Mouse (Mus musculus): Measurements from ENCODE around the gene Snrnp200.

- no peak for TF ChIP-seq POLR2A (IDR thresholded peaks at IDR 0.05; ENCODE audit: borderline replicate concordance, insufficient read depth, low read length)
- TF ChIP-seq CTCF (IDR thresholded peaks at IDR 0.05; ENCODE audit: borderline replicate concordance, insufficient read depth, low read depth, low read length): no peak
Measured at GRCm38 (mm10) chr2:127225261-127225660, 17.1 kb downstream of the Snrnp200 start.
